Comparison of ENCODE assay signal across 31 mouse cellular contexts in genomic region chr14:122651681-122652080, GRCm38 (mm10).
A peak's percentile ranks its signal among the peaks of the same experiment; 100 is the strongest.
DNase-seq lines count a peak whose midpoint lies in the region; ATAC-seq and TF ChIP-seq lines count a peak whose summit lies in the region.
"Had no signal": no experiment of that assay in that cellular context is flagged by ENCODE, and none has a peak within 500 bp of the region (broad histone marks: within the 10 kb centered on the region; RNA-seq: fewer than 3 reads in every experiment).

No protein-coding gene starts in this region.

- H3K36me3 ChIP-seq in MEL (ENCODE audit: control insufficient read depth in 1 of 2, insufficient read depth in 2 of 2, low read length in 2 of 2): peaks cover 0 to 55% of the 10 kb centered on the region in 2 experiments; a peak in 2 of 4 replicates
- H3K36me3 ChIP-seq in liver, embryonic 13.5 days: no peaks in the 10 kb centered on the region
- H3K36me3 ChIP-seq in lung, postnatal 0 days (ENCODE audit: insufficient read depth, low read length): no peaks in the 10 kb centered on the region
- H3K36me3 ChIP-seq: embryonic facial prominence, embryonic 12.5 days; forebrain, embryonic 10.5 days; forebrain, embryonic 15.5 days; hindbrain, embryonic 12.5 days had no signal

- no peak; a peak in 1 of 4 replicates for TF ChIP-seq POLR2A in MEL (IDR thresholded peaks at IDR 0.05; ENCODE audit: control insufficient read depth in 1 of 2, insufficient read depth in 1 of 2, low read depth in 1 of 2, low read length in 2 of 2, poor library complexity in 1 of 2)

- WGBS in liver, embryonic 13.5 days (ENCODE audit: insufficient replicate concordance): 19% methylated on average over 2 of the region's 2 CpGs
- WGBS in lung, postnatal 0 days: 67% methylated on average over 2 of the region's 2 CpGs

- no peak overlapping the region; the same call in 1 of the 2 replicates for H3K9ac ChIP-seq in MEL (ENCODE audit: control insufficient read depth, low read depth, low read length, poor library complexity, severe bottlenecking)
- no peak overlapping the region for H3K9ac ChIP-seq in liver, embryonic 13.5 days
- no peak overlapping the region for H3K9ac ChIP-seq in lung, postnatal 0 days (replicated peaks; ENCODE audit: low read depth)
- H3K9ac ChIP-seq: embryonic facial prominence, embryonic 12.5 days; forebrain, embryonic 15.5 days; hindbrain, embryonic 12.5 days had no signal

- peak; percentile 88 for TF ChIP-seq EP300 in MEL (IDR thresholded peaks at IDR 0.05; ENCODE audit: low read depth in 1 of 2, low read length in 2 of 2)
- no peak for TF ChIP-seq EP300 in lung, postnatal 0 days (IDR thresholded peaks at IDR 0.05)

- no peak for TF ChIP-seq CTCF in MEL (IDR thresholded peaks at IDR 0.05 in 2 of 3, conservative IDR thresholded peaks at IDR 0.05 in 1 of 3; ENCODE audit: control insufficient read depth in 1 of 3, insufficient read depth in 1 of 3, low read depth in 2 of 3, low read length in 3 of 3, poor library complexity in 1 of 3, severe bottlenecking in 1 of 3)
- no peak for TF ChIP-seq CTCF in lung, postnatal 0 days (IDR thresholded peaks at IDR 0.05)

- H3K4me3 ChIP-seq in MEL (ENCODE audit: control insufficient read depth in 1 of 2, insufficient read depth in 1 of 2, low read depth in 2 of 2, low read length in 2 of 2): no peak overlapping the region
- H3K4me3 ChIP-seq in liver, embryonic 13.5 days (replicated peaks): no peak overlapping the region
- no peak overlapping the region for H3K4me3 ChIP-seq in lung, postnatal 0 days (ENCODE audit: low read depth, low read length)
- H3K4me3 ChIP-seq: embryonic facial prominence, embryonic 12.5 days; forebrain, embryonic 10.5 days; forebrain, embryonic 15.5 days; hindbrain, embryonic 12.5 days had no signal

- intact Hi-C loops in left cerebral cortex, postnatal 36 days (cut with DNase I): no loop called here

- no peak for TF ChIP-seq RAD21 in MEL (IDR thresholded peaks at IDR 0.05; ENCODE audit: low read depth, low read length)

- peak; percentile 73; the same call in 1 of the 2 replicates for ATAC-seq in common myeloid progenitor, adult 5-6 weeks (replicated peaks; ENCODE audit: low read depth, poor library complexity, severe bottlenecking)
- ATAC-seq in liver, embryonic 13.5 days (ENCODE audit: low read depth): peak; percentile 95
- ATAC-seq in megakaryocyte, adult 5-6 weeks (ENCODE audit: poor library complexity, severe bottlenecking): peak; percentile 21; the same call in 1 of the 2 replicates
- no peak for ATAC-seq in lung, postnatal 0 days
- ATAC-seq: activated CD4-positive, CD25-positive, alpha-beta regulatory T cell, adult 4 months; forebrain, embryonic 15.5 days; hindbrain, postnatal 0 days; intestine, embryonic 16.5 days; midbrain, embryonic 16.5 days had no signal

- H3K9me3 ChIP-seq in MEL (replicated peaks; ENCODE audit: insufficient read depth, low read length): no peaks in the 10 kb centered on the region
- H3K9me3 ChIP-seq in liver, embryonic 13.5 days (replicated peaks): no peaks in the 10 kb centered on the region
- no peaks in the 10 kb centered on the region for H3K9me3 ChIP-seq in lung, postnatal 0 days (ENCODE audit: low read length)
- H3K9me3 ChIP-seq: embryonic facial prominence, embryonic 12.5 days; forebrain, embryonic 10.5 days; forebrain, embryonic 15.5 days; hindbrain, embryonic 12.5 days had no signal

- H3K27me3 ChIP-seq in MEL (ENCODE audit: control insufficient read depth in 1 of 2, insufficient read depth in 2 of 2, low read length in 2 of 2): no peaks in the 10 kb centered on the region
- no peaks in the 10 kb centered on the region for H3K27me3 ChIP-seq in liver, embryonic 13.5 days
- no peaks in the 10 kb centered on the region for H3K27me3 ChIP-seq in lung, postnatal 0 days (replicated peaks; ENCODE audit: insufficient read depth, low read length)
- H3K27me3 ChIP-seq: embryonic facial prominence, embryonic 12.5 days; forebrain, embryonic 15.5 days; hindbrain, embryonic 12.5 days had no signal

- H3K79me2 ChIP-seq in MEL (ENCODE audit: control insufficient read depth, insufficient read depth, low read length, poor library complexity): no peaks in the 10 kb centered on the region

- H3K27ac ChIP-seq in MEL (ENCODE audit: control insufficient read depth, low read depth, low read length): peak overlapping the region; percentile 80
- H3K27ac ChIP-seq in liver, embryonic 13.5 days: peak overlapping the region; percentile 74
- H3K27ac ChIP-seq in lung, postnatal 0 days (ENCODE audit: low read length): no peak overlapping the region
- H3K27ac ChIP-seq: embryonic facial prominence, embryonic 12.5 days; forebrain, embryonic 10.5 days; forebrain, embryonic 15.5 days; hindbrain, embryonic 12.5 days; hindbrain, postnatal 0 days; macrophage had no signal

- peak; percentile 87 for DNase-seq in MEL (ENCODE audit: low read depth, low spot score)
- DNase-seq in liver, embryonic 13.5 days: peak; percentile 23
- DNase-seq in layer of hippocampus, postnatal 10 days (ENCODE audit: low spot score in 2 of 2): no peak
- DNase-seq in lung, postnatal 0 days (ENCODE audit: low spot score): no peak
- no peak for DNase-seq in left cerebral cortex, postnatal 36 days (ENCODE audit: low spot score in 2 of 2)
- DNase-seq: adrenal gland, postnatal 10 days; cerebellum, adult 18-20 months; cerebellum, postnatal 14 days; gastrocnemius, postnatal 36 days; heart, adult 18-20 months; heart, postnatal 36 days; kidney, adult 9 months; kidney, postnatal 10 days; lung, postnatal 10 days; right cerebral cortex, adult 18-20 months; spleen, adult 18-20 months; thymus, adult 2 months; thymus, postnatal 36 days had no signal

- peaks cover 43 to 52% of the 10 kb centered on the region in 2 experiments for H3K4me1 ChIP-seq in MEL (ENCODE audit: control insufficient read depth in 1 of 2, insufficient read depth in 2 of 2, low read length in 2 of 2)
- peaks cover 49% of the 10 kb centered on the region for H3K4me1 ChIP-seq in liver, embryonic 13.5 days (replicated peaks)
- no peaks in the 10 kb centered on the region for H3K4me1 ChIP-seq in lung, postnatal 0 days (ENCODE audit: insufficient read depth, low read depth, low read length)
- H3K4me1 ChIP-seq: embryonic facial prominence, embryonic 12.5 days; forebrain, embryonic 10.5 days; forebrain, embryonic 15.5 days; hindbrain, embryonic 12.5 days had no signal

- no peak overlapping the region for H3K4me2 ChIP-seq in liver, embryonic 13.5 days
- no peak overlapping the region for H3K4me2 ChIP-seq in lung, postnatal 0 days (replicated peaks; ENCODE audit: low read depth, low read length)
- H3K4me2 ChIP-seq: embryonic facial prominence, embryonic 12.5 days; forebrain, embryonic 15.5 days; heart, embryonic 11.5 days; hindbrain, embryonic 12.5 days; midbrain, embryonic 11.5 days had no signal

TF ChIP-seq in MEL, 35 proteins besides CTCF, POLR2A, EP300 and RAD21 (continues in another document):
- TF ChIP-seq SMC3 (IDR thresholded peaks at IDR 0.05; ENCODE audit: low read depth, low read length) (no peak), ETS1 (IDR thresholded peaks at IDR 0.05; ENCODE audit: low read depth, low read length) (peak; percentile 81), CHD1 (IDR thresholded peaks at IDR 0.05; ENCODE audit: low read depth, low read length) (no peak), USF1 (IDR thresholded peaks at IDR 0.05; ENCODE audit: low read depth, low read length) (no peak), MAZ (IDR thresholded peaks at IDR 0.05; ENCODE audit: low read depth, low read length) (no peak), TCF12 (IDR thresholded peaks at IDR 0.05; ENCODE audit: low read depth, low read length) (peak; percentile 80), USF2 (IDR thresholded peaks at IDR 0.05; ENCODE audit: borderline replicate concordance in 1 of 2, insufficient read depth in 1 of 2, low read depth in 1 of 2, low read length in 2 of 2) (no peak), MEF2A (IDR thresholded peaks at IDR 0.05; ENCODE audit: extremely low read depth, insufficient replicate concordance, low read depth, low read length, poor library complexity, severe bottlenecking) (no peak), MAFK (IDR thresholded peaks at IDR 0.05; ENCODE audit: borderline replicate concordance, low read depth, low read length) (no peak), NELFE (IDR thresholded peaks at IDR 0.05; ENCODE audit: low read depth, low read length) (no peak), MYB (IDR thresholded peaks at IDR 0.05; ENCODE audit: low read depth, low read length) (peak; percentile 75), POLR2AphosphoS5 (IDR thresholded peaks at IDR 0.05; ENCODE audit: borderline replicate concordance, low read depth, low read length) (no peak), ZC3H11A (IDR thresholded peaks at IDR 0.05; ENCODE audit: low read depth, low read length) (no peak), POLR2AphosphoS2 (IDR thresholded peaks at IDR 0.05; ENCODE audit: low read length) (no peak), MYC (IDR thresholded peaks at IDR 0.05; ENCODE audit: low read depth, low read length) (peak; percentile 68; the same call in 1 of the 2 replicates), UBTF (IDR thresholded peaks at IDR 0.05; ENCODE audit: borderline replicate concordance, insufficient read depth, low read depth, low read length) (no peak), ZKSCAN1 (IDR thresholded peaks at IDR 0.05; ENCODE audit: low read depth, low read length) (no peak), SIN3A (IDR thresholded peaks at IDR 0.05; ENCODE audit: low read length) (peak; percentile 72), ZMIZ1 (IDR thresholded peaks at IDR 0.05; ENCODE audit: low read depth, low read length) (no peak), BHLHE40 (IDR thresholded peaks at IDR 0.05; ENCODE audit: borderline replicate concordance, low read depth, low read length) (peak; percentile 90), GABPA (IDR thresholded peaks at IDR 0.05; ENCODE audit: low read depth, low read length) (no peak), MXI1 (IDR thresholded peaks at IDR 0.05; ENCODE audit: low read depth, low read length) (0 out of 2 replicates have a peak, but pooled peaks have one; percentile 12), ELF1 (IDR thresholded peaks at IDR 0.05; ENCODE audit: low read depth, low read length) (no peak), TBP (IDR thresholded peaks at IDR 0.05; ENCODE audit: low read depth, low read length) (0 out of 2 replicates have a peak, but pooled peaks have one; percentile 43), JUND (IDR thresholded peaks at IDR 0.05; ENCODE audit: low read depth, low read length) (no peak), RCOR1 (IDR thresholded peaks at IDR 0.05; ENCODE audit: low read depth, low read length) (no peak; the same call in 1 of the 2 replicates), GATA1 (IDR thresholded peaks at IDR 0.05; ENCODE audit: low read depth, low read length) (peak; percentile 91), MAX (IDR thresholded peaks at IDR 0.05; ENCODE audit: low read length) (no peak; the same call in 1 of the 2 replicates), CHD2 (IDR thresholded peaks at IDR 0.05; ENCODE audit: low read length) (no peak), HCFC1 (IDR thresholded peaks at IDR 0.05; ENCODE audit: low read depth, low read length) (no peak), ZNF384 (IDR thresholded peaks at IDR 0.05; ENCODE audit: low read depth, low read length) (no peak)

Comparison
In these comparisons a context has a peak if more than half of its experiments do, and no peak if none do; other contexts are left out.
1. DNase-seq: peak in MEL (single experiment) and liver, embryonic 13.5 days (single experiment); none in layer of hippocampus, postnatal 10 days (0 of 2), lung, postnatal 0 days (single experiment) and left cerebral cortex, postnatal 36 days (0 of 2).